10 mouse cellular contexts compared by ENCODE assay signal in genomic region chr10:45129105-45129504, GRCm38 (mm10). TPM values are rescaled to one million over a fixed set of nuclear protein-coding genes. Genes with fewer than 3 reads are reported as not detected.
DNase-seq lines count a peak whose midpoint lies in the region; ATAC-seq lines count a peak whose summit lies in the region.
"Had no signal": no experiment of that assay in that cellular context is flagged by ENCODE, and none has a peak within 500 bp of the region (broad histone marks: within the 10 kb centered on the region; RNA-seq: fewer than 3 reads in every experiment).

No protein-coding gene starts in this region.

- H3K9ac ChIP-seq in midbrain, embryonic 11.5 days (ENCODE audit: low read length) = no peak overlapping the region
- H3K9ac ChIP-seq in heart, embryonic 12.5 days = no peak overlapping the region
- H3K9ac ChIP-seq in neural tube, embryonic 14.5 days (replicated peaks; ENCODE audit: low read depth, low read length) = no peak overlapping the region

- 82% methylated on average over 11 of the region's 11 CpGs for WGBS in midbrain, embryonic 11.5 days
- 81% methylated on average over 11 of the region's 11 CpGs for WGBS in midbrain, embryonic 10.5 days
- 66% methylated on average over 11 of the region's 11 CpGs for WGBS in heart, embryonic 12.5 days
- WGBS in neural tube, embryonic 14.5 days = 47% methylated on average over 11 of the region's 11 CpGs

- intact Hi-C loops in left cerebral cortex, postnatal 36 days (cut with DNase I) = no loop called here

- no peaks in the 10 kb centered on the region; the same call in 1 of the 2 replicates for H3K36me3 ChIP-seq in midbrain, embryonic 11.5 days (ENCODE audit: control insufficient read depth, insufficient read depth, low read length)
- peaks cover 70% of the 10 kb centered on the region for H3K36me3 ChIP-seq in midbrain, embryonic 10.5 days
- peaks cover 34% of the 10 kb centered on the region for H3K36me3 ChIP-seq in heart, embryonic 12.5 days
- H3K36me3 ChIP-seq in neural tube, embryonic 14.5 days (ENCODE audit: control insufficient read depth, insufficient read depth, low read length) = peaks cover 7% of the 10 kb centered on the region; the same call in 1 of the 2 replicates

- H3K4me3 ChIP-seq in midbrain, embryonic 11.5 days (ENCODE audit: low read depth, low read length) = no peak overlapping the region
- no peak overlapping the region for H3K4me3 ChIP-seq in midbrain, embryonic 10.5 days
- H3K4me3 ChIP-seq in heart, embryonic 12.5 days = no peak overlapping the region
- H3K4me3 ChIP-seq in neural tube, embryonic 14.5 days (ENCODE audit: low read depth, low read length) = no peak overlapping the region

- H3K27me3 ChIP-seq in midbrain, embryonic 11.5 days (ENCODE audit: control insufficient read depth, insufficient read depth, low read length) = no peaks in the 10 kb centered on the region
- H3K27me3 ChIP-seq in midbrain, embryonic 10.5 days (ENCODE audit: low read depth, poor library complexity, severe bottlenecking) = no peaks in the 10 kb centered on the region
- H3K27me3 ChIP-seq in heart, embryonic 12.5 days (replicated peaks) = no peaks in the 10 kb centered on the region
- H3K27me3 ChIP-seq in neural tube, embryonic 14.5 days (ENCODE audit: control insufficient read depth, insufficient read depth, low read length) = no peaks in the 10 kb centered on the region

- H3K9me3 ChIP-seq in midbrain, embryonic 11.5 days (ENCODE audit: control insufficient read depth, low read length) = no peaks in the 10 kb centered on the region
- no peaks in the 10 kb centered on the region for H3K9me3 ChIP-seq in midbrain, embryonic 10.5 days (replicated peaks)
- H3K9me3 ChIP-seq in heart, embryonic 12.5 days (replicated peaks) = no peaks in the 10 kb centered on the region
- no peaks in the 10 kb centered on the region for H3K9me3 ChIP-seq in neural tube, embryonic 14.5 days (ENCODE audit: control insufficient read depth, low read length)

- H3K4me2 ChIP-seq in midbrain, embryonic 11.5 days = no peak overlapping the region
- H3K4me2 ChIP-seq in heart, embryonic 12.5 days = no peak overlapping the region
- H3K4me2 ChIP-seq in neural tube, embryonic 14.5 days (ENCODE audit: low read depth, low read length) = no peak overlapping the region

- 0 out of 2 replicates have a peak overlapping the region, but pooled peaks have one; percentile 30 for H3K27ac ChIP-seq in midbrain, embryonic 11.5 days (ENCODE audit: low read depth, low read length)
- H3K27ac ChIP-seq in midbrain, embryonic 10.5 days (replicated peaks) = no peak overlapping the region
- peak overlapping the region; percentile 45 for H3K27ac ChIP-seq in heart, embryonic 12.5 days (ENCODE audit: poor library complexity, severe bottlenecking)
- peak overlapping the region; percentile 64; the same call in 1 of the 2 replicates for H3K27ac ChIP-seq in neural tube, embryonic 14.5 days (ENCODE audit: low read depth, low read length)

- 0 out of 2 replicates have a peak, but pooled peaks have one; percentile 35 for ATAC-seq in midbrain, embryonic 11.5 days (ENCODE audit: low FRiP score)
- ATAC-seq in heart, embryonic 12.5 days (ENCODE audit: insufficient number of reproducible peaks, low FRiP score) = no peak
- ATAC-seq in neural tube, embryonic 14.5 days (ENCODE audit: low read depth) = peak; percentile 82; the same call in 1 of the 2 replicates
- no peak for ATAC-seq in megakaryocyte-erythroid progenitor cell, adult 5-6 weeks (replicated peaks; ENCODE audit: low FRiP score, low TSS enrichment, poor library complexity, severe bottlenecking)

- DNase-seq in midbrain, embryonic 11.5 days (ENCODE audit: low spot score, missing footprints) = no peak
- DNase-seq in midbrain, embryonic 10.5 days (ENCODE audit: low spot score) = no peak
- peak; percentile 50 for DNase-seq in kidney, postnatal 14 days
- DNase-seq in left cerebral cortex, postnatal 36 days (ENCODE audit: low spot score in 2 of 2) = no peak
- no peak for DNase-seq in gastrocnemius, adult 8-10 months (ENCODE audit: low spot score in 2 of 2)
- DNase-seq: adrenal gland, adult 2 months had no signal

- no peaks in the 10 kb centered on the region for H3K4me1 ChIP-seq in midbrain, embryonic 11.5 days (ENCODE audit: control insufficient read depth, insufficient read depth, low read length)
- no peaks in the 10 kb centered on the region for H3K4me1 ChIP-seq in midbrain, embryonic 10.5 days
- H3K4me1 ChIP-seq in heart, embryonic 12.5 days (replicated peaks) = peaks cover 40% of the 10 kb centered on the region
- peaks cover 7% of the 10 kb centered on the region; the same call in 1 of the 2 replicates for H3K4me1 ChIP-seq in neural tube, embryonic 14.5 days (ENCODE audit: control insufficient read depth, insufficient read depth, low read length)

RNA-seq across cellular contexts. Expression of gene Popdc3, which starts 48.8 kb away (rescaled TPM):
- 0.19 and 0.22 TPM in 2 replicates for polyA plus RNA-seq in midbrain, embryonic 11.5 days (2014; fragmentation: Nextera tagmentation; extraction: Ambion mirVana)
- polyA plus RNA-seq in midbrain, embryonic 10.5 days (2016; fragmentation: Nextera tagmentation; extraction: Ambion mirVana) = 0.19 and 0.22 TPM in 2 replicates
- polyA plus RNA-seq in heart, embryonic 12.5 days (2016; fragmentation: Nextera tagmentation; extraction: Ambion mirVana) = 22.9 and 24.9 TPM in 2 replicates
- 1.9 and 4.3 TPM in 2 replicates for polyA plus RNA-seq in neural tube, embryonic 14.5 days (2014; fragmentation: Nextera tagmentation; extraction: Ambion mirVana)
- not detected in 2 replicates for total RNA-seq in megakaryocyte-erythroid progenitor cell, adult 5-6 weeks (2014; fragmentation: Nextera tagmentation)
- total RNA-seq in megakaryocyte-erythroid progenitor cell, adult 5-6 weeks (2017) = not detected in 2 replicates
- under 1 TPM; 0.57 TPM for total RNA-seq in left cerebral cortex, postnatal 36 days (2021)
- total RNA-seq in gastrocnemius, adult 8-10 months (2022) = 10 to 100 TPM; 53.4 to 71.3 (median 60.7) TPM
- total RNA-seq: monocyte, adult 5-6 weeks had no signal

Comparison
In these comparisons a context has a peak if more than half of its experiments do, and no peak if none do; other contexts are left out.
1. ATAC-seq: peak in midbrain, embryonic 11.5 days (single experiment) and neural tube, embryonic 14.5 days (single experiment); none in heart, embryonic 12.5 days (single experiment) and megakaryocyte-erythroid progenitor cell, adult 5-6 weeks (single experiment).